Mouse (Mus musculus): ENCODE measurements around the gene Sh2d1a.
A peak's percentile ranks its signal among the peaks of the same experiment; 100 is the strongest.

Gene Sh2d1a

GRCm38 (mm10) chrX:42502291-42503043, at the start of gene Sh2d1a:
Gene Sh2d1a (plus strand): TSS chrX:42502453.
- DNase-seq (ENCODE audit: low spot score) = no peak

- DNase-seq (ENCODE audit: low spot score) = no peak
Measured at GRCm38 (mm10) chrX:42453001-42453400, 49.3 kb upstream of the Sh2d1a start.

- no peak for DNase-seq (ENCODE audit: low spot score)
Measured at GRCm38 (mm10) chrX:42454533-42454932, 47.7 kb upstream of the Sh2d1a start.

- DNase-seq (ENCODE audit: low spot score) = no peak
Measured at GRCm38 (mm10) chrX:42489446-42489845, 12.8 kb upstream of the Sh2d1a start, which contains the start of gene Tex13c2. Gene Tex13c2 (plus strand): TSS chrX:42489691.

- no peak for DNase-seq (ENCODE audit: low spot score)
Measured at GRCm38 (mm10) chrX:42490336-42490735, 11.9 kb upstream of the Sh2d1a start.

GRCm38 (mm10) chrX:42500538-42500937, 1.7 kb upstream of the Sh2d1a start:
- DNase-seq (ENCODE audit: low spot score) = no peak

GRCm38 (mm10) chrX:42511105-42511504, 8.9 kb downstream of the Sh2d1a start:
- DNase-seq (ENCODE audit: low spot score) = no peak

GRCm38 (mm10) chrX:42512567-42512966, 10.3 kb downstream of the Sh2d1a start:
- DNase-seq (ENCODE audit: low spot score) = no peak

GRCm38 (mm10) chrX:42522868-42523267, 20.6 kb downstream of the Sh2d1a start:
- DNase-seq (ENCODE audit: low spot score) = no peak

GRCm38 (mm10) chrX:42530703-42531102, 28.4 kb downstream of the Sh2d1a start:
- DNase-seq (ENCODE audit: low spot score) = no peak

- no peak for DNase-seq (ENCODE audit: low spot score)
Measured at GRCm38 (mm10) chrX:42540030-42540755, 37.9 kb downstream of the Sh2d1a start.

- DNase-seq (ENCODE audit: low spot score) = peak; percentile 73
Measured at GRCm38 (mm10) chrX:42540756-42541053, 38.5 kb downstream of the Sh2d1a start.

- no peak for DNase-seq (ENCODE audit: low spot score)
Measured at GRCm38 (mm10) chrX:42545076-42545475, 42.8 kb downstream of the Sh2d1a start.

GRCm38 (mm10) chrX:42548513-42548912, 46.3 kb downstream of the Sh2d1a start:
- no peak for DNase-seq (ENCODE audit: low spot score)

- DNase-seq (ENCODE audit: low spot score) = peak; percentile 28
Measured at GRCm38 (mm10) chrX:42557284-42557683, 55.0 kb downstream of the Sh2d1a start.

- no peak for DNase-seq (ENCODE audit: low spot score)
Measured at GRCm38 (mm10) chrX:42558683-42559082, 56.4 kb downstream of the Sh2d1a start.
